Mouse (Mus musculus) heart, embryonic 11.5 days (tissue): ENCODE measurements around the gene Gpx4. TPM values are rescaled to one million over a fixed set of nuclear protein-coding genes. Genes with fewer than 3 reads are reported as not detected.

Experiments used
- ATAC-seq: fragments of 200-750 bp; cut with Nextera tagmentation; replicated peaks from 2 replicates; pipeline ENCODE4 v1.8.0; 2017; ENCODE audit warnings: moderate library complexity; ENCODE audit not compliant: insufficient number of reproducible peaks, low FRiP score, low TSS enrichment
- H3K27ac ChIP-seq: fragments of 300-500 bp; sonication (generic); 2 replicates; pipeline ENCODE4 v1.5.1; 2014; ENCODE audit warnings: mild to moderate bottlenecking, low read depth, low read length
- H3K27me3 ChIP-seq: fragments of 300-500 bp; sonication (generic); 2 replicates; pipeline ENCODE4 v1.6.1; 2014; ENCODE audit warnings: mild to moderate bottlenecking, low read length, mixed read lengths; ENCODE audit not compliant: control insufficient read depth, insufficient read depth
- H3K36me3 ChIP-seq: fragments of 300-500 bp; sonication (generic); 2 replicates; pipeline ENCODE4 v1.6.1; 2014; ENCODE audit warnings: mild to moderate bottlenecking, low read length, moderate library complexity, mixed read lengths; ENCODE audit not compliant: control insufficient read depth, insufficient read depth
- H3K4me1 ChIP-seq: fragments of 300-500 bp; sonication (generic); 2 replicates; pipeline ENCODE4 v1.6.1; 2014; ENCODE audit warnings: low read length; ENCODE audit not compliant: control insufficient read depth, insufficient read depth
- H3K4me2 ChIP-seq: fragments of 300-500 bp; sonication (generic); 2 replicates; pipeline ENCODE4 v1.6.1; 2014; ENCODE audit warnings: mild to moderate bottlenecking, moderate library complexity
- H3K4me3 ChIP-seq: fragments of 300-500 bp; sonication (generic); 2 replicates; pipeline ENCODE4 v1.5.1; 2014; ENCODE audit warnings: low read depth, low read length
- H3K9ac ChIP-seq: fragments of 300-500 bp; sonication (generic); 2 replicates; pipeline ENCODE4 v1.6.1; 2014; ENCODE audit warnings: mild to moderate bottlenecking, low read depth, low read length, moderate library complexity
- H3K9me3 ChIP-seq: fragments of 300-500 bp; sonication (generic); replicated peaks from 2 replicates; pipeline ENCODE4 v1.6.1; 2016; ENCODE audit warnings: low read length; ENCODE audit not compliant: control insufficient read depth
- WGBS: fragments of 180-500 bp; shearing (Covaris S2); extraction: QIAGEN DNeasy Blood & Tissue Kit; methylation state at CpG from one replicate; pipeline ENCODE4 v1.1.7; 2014; ENCODE audit not compliant: insufficient replicate concordance; 5-methylcytosine and 5-hydroxymethylcytosine counted together
- polyA plus RNA-seq: library from polyadenylated mRNA; unstranded; fragments of >200 nt; fragmentation: Nextera tagmentation; extraction: Ambion mirVana; gene quantifications from 2 replicates; pipeline ENCODE4 v1.2.1, GENCODE M21; 2014

Gpx4 gene
- polyA plus RNA-seq, 1 experiment from 2014 or later: 711 TPM

GRCm38 (mm10) chr10:80025889-80026288 is 21.1 kb upstream of the Gpx4 start:
- Histone ChIP-seq H3K27ac (no peak overlapping the region), H3K36me3 (no peaks in the 10 kb centered on the region), H3K27me3 (no peaks in the 10 kb centered on the region), H3K9ac (no peak overlapping the region), H3K9me3 (no peaks in the 10 kb centered on the region), H3K4me1 (no peaks in the 10 kb centered on the region), H3K4me3 (no peak overlapping the region), H3K4me2 (no peak overlapping the region)
- 0 out of 2 replicates have a peak, but pooled peaks have one; percentile 13 for ATAC-seq
- 56% methylated on average over 12 of the region's 12 CpGs for WGBS

DNA sequence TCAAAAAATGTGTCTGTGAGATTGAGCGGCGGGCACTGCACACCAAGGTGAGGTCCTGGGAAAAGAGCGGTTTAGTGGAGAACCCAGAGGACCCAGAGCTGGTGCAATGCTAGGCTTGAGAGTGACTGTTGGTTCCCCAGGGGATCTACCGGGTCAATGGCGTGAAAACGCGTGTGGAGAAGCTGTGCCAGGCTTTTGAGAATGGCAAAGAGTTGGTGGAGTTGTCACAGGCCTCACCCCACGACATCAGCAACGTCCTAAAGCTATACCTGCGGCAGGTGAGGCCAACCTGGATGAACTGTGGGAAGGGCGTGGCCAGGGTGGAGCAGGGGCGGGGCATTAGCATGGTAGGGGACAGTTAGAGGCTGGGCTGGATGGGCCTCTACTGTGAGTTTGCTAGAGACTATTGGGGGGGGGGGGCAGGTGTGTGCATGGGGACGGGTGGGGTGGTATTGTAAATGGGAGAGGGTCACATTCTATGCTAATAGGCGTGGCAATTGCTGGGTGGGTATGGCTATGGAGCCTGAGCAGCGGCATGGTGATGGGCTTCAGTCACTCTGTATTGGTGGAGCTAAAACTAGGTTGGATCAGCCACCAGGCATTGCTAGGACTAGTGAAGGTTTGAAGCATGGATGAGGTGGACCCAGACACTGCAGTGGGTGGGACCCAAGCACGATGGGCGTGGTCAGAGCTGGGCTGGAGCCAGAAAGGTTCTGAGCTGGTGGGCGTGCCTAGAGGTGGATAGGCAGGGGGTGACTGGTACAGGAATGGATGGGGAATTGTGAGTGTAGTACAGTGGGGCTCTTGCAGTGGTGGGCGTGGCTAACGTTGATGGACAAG is 19.1 kb upstream of the Gpx4 start:
- H3K9me3 ChIP-seq: no peaks in the 10 kb centered on the region
- no peaks in the 10 kb centered on the region for H3K27me3 ChIP-seq
- peaks cover 9% of the 10 kb centered on the region for H3K4me1 ChIP-seq
- no peak overlapping the region for H3K9ac ChIP-seq
- H3K36me3 ChIP-seq: no peaks in the 10 kb centered on the region
- H3K4me2 ChIP-seq: no peak overlapping the region
- 72% methylated on average over 20 of the region's 20 CpGs for WGBS
- no peak overlapping the region for H3K4me3 ChIP-seq
- ATAC-seq: no peak; the same call in 1 of the 2 replicates
- H3K27ac ChIP-seq: no peak overlapping the region

GRCm38 (mm10) chr10:80028521-80028846 is 18.5 kb upstream of the Gpx4 start:
- no peak for ATAC-seq
- Histone ChIP-seq H3K9me3 (no peaks in the 10 kb centered on the region), H3K4me2 (no peak overlapping the region), H3K36me3 (no peaks in the 10 kb centered on the region), H3K9ac (no peak overlapping the region), H3K4me3 (no peak overlapping the region), H3K4me1 (peaks cover 14% of the 10 kb centered on the region), H3K27ac (no peak overlapping the region), H3K27me3 (no peaks in the 10 kb centered on the region)
- 90% methylated on average over 13 of the region's 13 CpGs for WGBS

GRCm38 (mm10) chr10:80030191-80030590 is 16.8 kb upstream of the Gpx4 start:
- WGBS: 79% methylated on average over 9 of the region's 9 CpGs
- H3K9me3 ChIP-seq: no peaks in the 10 kb centered on the region
- H3K4me1 ChIP-seq: peaks cover 26% of the 10 kb centered on the region
- H3K36me3 ChIP-seq: no peaks in the 10 kb centered on the region; the same call in 1 of the 2 replicates
- no peak overlapping the region for H3K9ac ChIP-seq
- ATAC-seq: no peak
- H3K4me3 ChIP-seq: no peak overlapping the region
- no peaks in the 10 kb centered on the region for H3K27me3 ChIP-seq
- H3K27ac ChIP-seq: no peak overlapping the region
- H3K4me2 ChIP-seq: no peak overlapping the region

- H3K4me1 ChIP-seq: peaks cover 30% of the 10 kb centered on the region
- no peaks in the 10 kb centered on the region for H3K27me3 ChIP-seq
- no peaks in the 10 kb centered on the region for H3K9me3 ChIP-seq
- peaks cover 5% of the 10 kb centered on the region for H3K36me3 ChIP-seq
- no peak overlapping the region for H3K9ac ChIP-seq
- WGBS: 81% methylated on average over 17 of the region's 17 CpGs
- no peak overlapping the region for H3K4me2 ChIP-seq
- H3K4me3 ChIP-seq: no peak overlapping the region
- ATAC-seq: no peak
- H3K27ac ChIP-seq: no peak overlapping the region
These were observed 16.2 kb upstream of the Gpx4 start for GRCm38 (mm10) chr10:80030736-80031135.

GRCm38 (mm10) chr10:80032799-80033480 is 14.0 kb upstream of the Gpx4 start:
- WGBS: 9% methylated on average over 5 of the region's 5 CpGs
- Histone ChIP-seq H3K9me3 (no peaks in the 10 kb centered on the region), H3K4me2 (peak overlapping the region; percentile 7), H3K27ac (peak overlapping the region; percentile 51), H3K36me3 (peaks cover 20% of the 10 kb centered on the region), H3K27me3 (no peaks in the 10 kb centered on the region), H3K4me3 (no peak overlapping the region), H3K9ac (no peak overlapping the region), H3K4me1 (peaks cover 32% of the 10 kb centered on the region)
- peak; percentile 67 for ATAC-seq

- peak overlapping the region; percentile 7 for H3K4me2 ChIP-seq
These were observed 13.2 kb upstream of the Gpx4 start for GRCm38 (mm10) chr10:80033511-80034391.

GRCm38 (mm10) chr10:80035148-80035547 is 11.8 kb upstream of the Gpx4 start:
- Histone ChIP-seq H3K27ac (peak overlapping the region; percentile 22), H3K4me3 (no peak overlapping the region), H3K9me3 (no peaks in the 10 kb centered on the region), H3K4me1 (peaks cover 44% of the 10 kb centered on the region), H3K36me3 (peaks cover 22% of the 10 kb centered on the region), H3K9ac (peak overlapping the region; percentile 39; the same call in 1 of the 2 replicates), H3K4me2 (no peak overlapping the region), H3K27me3 (no peaks in the 10 kb centered on the region)
- 77% methylated on average over 8 of the region's 8 CpGs for WGBS
- ATAC-seq: no peak

More at GRCm38 (mm10) chr10:80033511-80034391, 13.2 kb upstream of the Gpx4 start:
- H3K4me1 ChIP-seq: peaks cover 41% of the 10 kb centered on the region
- peak overlapping the region; percentile 39; the same call in 1 of the 2 replicates for H3K9ac ChIP-seq
- 24% methylated on average over 9 of the region's 9 CpGs for WGBS
- H3K27me3 ChIP-seq: no peaks in the 10 kb centered on the region
- ATAC-seq: no peak
- H3K9me3 ChIP-seq: no peaks in the 10 kb centered on the region
- peaks cover 22% of the 10 kb centered on the region for H3K36me3 ChIP-seq
- H3K4me3 ChIP-seq: no peak overlapping the region
- H3K27ac ChIP-seq: peak overlapping the region; percentile 51
